Comparison of ENCODE assay signal across 23 mouse cellular contexts in genomic region chr16:89477679-89478314, GRCm38 (mm10). TPM values are rescaled to one million over a fixed set of nuclear protein-coding genes. Genes with fewer than 3 reads are reported as not detected.
DNase-seq lines count a peak whose midpoint lies in the region; ATAC-seq and TF ChIP-seq lines count a peak whose summit lies in the region.
"Had no signal": no experiment of that assay in that cellular context is flagged by ENCODE, and none has a peak within 500 bp of the region (broad histone marks: within the 10 kb centered on the region; RNA-seq: fewer than 3 reads in every experiment).

No protein-coding gene starts in this region.

- H3K4me3 ChIP-seq in hindbrain, embryonic 13.5 days = no peak overlapping the region
- no peak overlapping the region for H3K4me3 ChIP-seq in hindbrain, postnatal 0 days (ENCODE audit: low read length)
- H3K4me3 ChIP-seq in midbrain, embryonic 12.5 days = no peak overlapping the region
- H3K4me3 ChIP-seq in midbrain, postnatal 0 days (ENCODE audit: low read depth, low read length) = no peak overlapping the region
- no peak overlapping the region for H3K4me3 ChIP-seq in hindbrain, embryonic 14.5 days (replicated peaks; ENCODE audit: low read length)
- H3K4me3 ChIP-seq in limb, embryonic 15.5 days = no peak overlapping the region
- H3K4me3 ChIP-seq: gastrocnemius, adult 2 months; heart, embryonic 13.5 days; left cerebral cortex, adult 2 months had no signal

- ATAC-seq in hindbrain, embryonic 13.5 days (ENCODE audit: low FRiP score) = peak; percentile 66
- ATAC-seq in hindbrain, postnatal 0 days = no peak; the same call in 1 of the 2 replicates
- peak; percentile 38; the same call in 1 of the 2 replicates for ATAC-seq in midbrain, embryonic 12.5 days (ENCODE audit: low FRiP score, low read depth)
- ATAC-seq in midbrain, postnatal 0 days (ENCODE audit: low FRiP score) = no peak; the same call in 1 of the 2 replicates
- 0 out of 2 replicates have a peak, but pooled peaks have one; percentile 27 for ATAC-seq in hindbrain, embryonic 14.5 days (ENCODE audit: low FRiP score)
- ATAC-seq in limb, embryonic 15.5 days (ENCODE audit: insufficient number of reproducible peaks, low FRiP score, low TSS enrichment, low read depth) = peak; percentile 24; the same call in 1 of the 2 replicates
- ATAC-seq: liver, postnatal 0 days had no signal

- H3K27ac ChIP-seq in hindbrain, embryonic 13.5 days = no peak overlapping the region
- H3K27ac ChIP-seq in hindbrain, postnatal 0 days = no peak overlapping the region
- no peak overlapping the region for H3K27ac ChIP-seq in midbrain, embryonic 12.5 days (replicated peaks)
- no peak overlapping the region for H3K27ac ChIP-seq in midbrain, postnatal 0 days (ENCODE audit: low read depth, low read length)
- no peak overlapping the region for H3K27ac ChIP-seq in hindbrain, embryonic 14.5 days
- H3K27ac ChIP-seq in limb, embryonic 15.5 days = no peak overlapping the region
- H3K27ac ChIP-seq: gastrocnemius, adult 2 months; heart, embryonic 13.5 days; left cerebral cortex, adult 2 months had no signal

- no peaks in the 10 kb centered on the region for H3K4me1 ChIP-seq in hindbrain, embryonic 13.5 days (replicated peaks)
- no peaks in the 10 kb centered on the region for H3K4me1 ChIP-seq in hindbrain, postnatal 0 days (ENCODE audit: insufficient read depth, low read length)
- no peaks in the 10 kb centered on the region for H3K4me1 ChIP-seq in midbrain, embryonic 12.5 days
- no peaks in the 10 kb centered on the region for H3K4me1 ChIP-seq in midbrain, postnatal 0 days (ENCODE audit: insufficient read depth, low read length)
- no peaks in the 10 kb centered on the region for H3K4me1 ChIP-seq in hindbrain, embryonic 14.5 days (replicated peaks; ENCODE audit: control insufficient read depth, insufficient read depth, low read length)
- H3K4me1 ChIP-seq in limb, embryonic 15.5 days = no peaks in the 10 kb centered on the region
- H3K4me1 ChIP-seq: heart, embryonic 13.5 days had no signal

- no peaks in the 10 kb centered on the region for H3K27me3 ChIP-seq in hindbrain, embryonic 13.5 days
- no peaks in the 10 kb centered on the region for H3K27me3 ChIP-seq in hindbrain, postnatal 0 days (ENCODE audit: insufficient read depth, low read length)
- H3K27me3 ChIP-seq in midbrain, embryonic 12.5 days = no peaks in the 10 kb centered on the region
- no peaks in the 10 kb centered on the region for H3K27me3 ChIP-seq in midbrain, postnatal 0 days (ENCODE audit: insufficient read depth, low read length)
- H3K27me3 ChIP-seq in hindbrain, embryonic 14.5 days (ENCODE audit: control insufficient read depth, insufficient read depth, low read length) = no peaks in the 10 kb centered on the region
- no peaks in the 10 kb centered on the region for H3K27me3 ChIP-seq in limb, embryonic 15.5 days
- H3K27me3 ChIP-seq: heart, embryonic 13.5 days had no signal

- no peaks in the 10 kb centered on the region for H3K36me3 ChIP-seq in hindbrain, embryonic 13.5 days
- H3K36me3 ChIP-seq in hindbrain, postnatal 0 days (ENCODE audit: insufficient read depth, low read length) = no peaks in the 10 kb centered on the region
- H3K36me3 ChIP-seq in midbrain, embryonic 12.5 days = no peaks in the 10 kb centered on the region
- H3K36me3 ChIP-seq in midbrain, postnatal 0 days (ENCODE audit: insufficient read depth, low read length) = no peaks in the 10 kb centered on the region
- no peaks in the 10 kb centered on the region for H3K36me3 ChIP-seq in hindbrain, embryonic 14.5 days (replicated peaks; ENCODE audit: control insufficient read depth, insufficient read depth)
- no peaks in the 10 kb centered on the region for H3K36me3 ChIP-seq in limb, embryonic 15.5 days
- H3K36me3 ChIP-seq: heart, embryonic 13.5 days had no signal

- 84% methylated on average over 12 of the region's 12 CpGs for WGBS in hindbrain, embryonic 13.5 days
- 90% methylated on average over 12 of the region's 12 CpGs for WGBS in hindbrain, postnatal 0 days
- WGBS in midbrain, embryonic 12.5 days = 89% methylated on average over 12 of the region's 12 CpGs
- WGBS in midbrain, postnatal 0 days = 93% methylated on average over 12 of the region's 12 CpGs
- 92% methylated on average over 12 of the region's 12 CpGs for WGBS in hindbrain, embryonic 14.5 days
- WGBS in limb, embryonic 15.5 days = 74% methylated on average over 12 of the region's 12 CpGs

- H3K9me3 ChIP-seq in hindbrain, embryonic 13.5 days = no peaks in the 10 kb centered on the region
- H3K9me3 ChIP-seq in hindbrain, postnatal 0 days (ENCODE audit: low read length) = no peaks in the 10 kb centered on the region
- H3K9me3 ChIP-seq in midbrain, embryonic 12.5 days = no peaks in the 10 kb centered on the region
- H3K9me3 ChIP-seq in midbrain, postnatal 0 days (ENCODE audit: low read length) = no peaks in the 10 kb centered on the region
- H3K9me3 ChIP-seq in hindbrain, embryonic 14.5 days (ENCODE audit: control insufficient read depth, low read length) = no peaks in the 10 kb centered on the region
- H3K9me3 ChIP-seq in limb, embryonic 15.5 days = no peaks in the 10 kb centered on the region
- H3K9me3 ChIP-seq: heart, embryonic 13.5 days had no signal

- TF ChIP-seq CTCF in hindbrain, postnatal 0 days (IDR thresholded peaks at IDR 0.05; ENCODE audit: low read depth) = no peak
- TF ChIP-seq CTCF in midbrain, postnatal 0 days (IDR thresholded peaks at IDR 0.05) = no peak

- no peak for DNase-seq in hindbrain, postnatal 0 days (ENCODE audit: low spot score)
- DNase-seq in midbrain, postnatal 0 days (ENCODE audit: low spot score) = no peak
- DNase-seq in hindbrain, embryonic 14.5 days (ENCODE audit: low spot score) = no peak
- DNase-seq in frontal cortex, postnatal 10 days (ENCODE audit: low spot score in 2 of 2) = no peak
- DNase-seq: cerebellum, adult 18-20 months; gastrocnemius, adult 2 months; heart, postnatal 36 days; kidney, adult 8-10 months; kidney, postnatal 4 days; layer of hippocampus, adult 9-11 months; liver, postnatal 0 days; lung, postnatal 14 days; right cerebral cortex, adult 18-20 months had no signal

- no peak overlapping the region for H3K4me2 ChIP-seq in hindbrain, embryonic 13.5 days
- no peak overlapping the region for H3K4me2 ChIP-seq in hindbrain, postnatal 0 days (ENCODE audit: low read depth, low read length)
- no peak overlapping the region for H3K4me2 ChIP-seq in midbrain, embryonic 12.5 days (replicated peaks)
- no peak overlapping the region for H3K4me2 ChIP-seq in midbrain, postnatal 0 days (ENCODE audit: low read depth, low read length, poor library complexity, severe bottlenecking)
- no peak overlapping the region for H3K4me2 ChIP-seq in hindbrain, embryonic 14.5 days (replicated peaks)
- H3K4me2 ChIP-seq in limb, embryonic 15.5 days = no peak overlapping the region
- H3K4me2 ChIP-seq: heart, embryonic 13.5 days had no signal

- no peak overlapping the region for H3K9ac ChIP-seq in hindbrain, embryonic 13.5 days
- no peak overlapping the region for H3K9ac ChIP-seq in hindbrain, postnatal 0 days (replicated peaks; ENCODE audit: low read length)
- no peak overlapping the region for H3K9ac ChIP-seq in midbrain, embryonic 12.5 days (replicated peaks)
- no peak overlapping the region for H3K9ac ChIP-seq in midbrain, postnatal 0 days (replicated peaks; ENCODE audit: low read length, poor library complexity, severe bottlenecking)
- H3K9ac ChIP-seq in hindbrain, embryonic 14.5 days = no peak overlapping the region
- no peak overlapping the region for H3K9ac ChIP-seq in limb, embryonic 15.5 days
- H3K9ac ChIP-seq: heart, embryonic 13.5 days; liver, postnatal 0 days had no signal

RNA-seq across cellular contexts. Expression of gene Krtap8-1, which starts 10.0 kb away (rescaled TPM):
- not detected in 2 replicates for polyA plus RNA-seq in hindbrain, embryonic 13.5 days (2015; fragmentation: Nextera tagmentation; extraction: Ambion mirVana)
- not detected in 2 replicates for total RNA-seq in hindbrain, postnatal 0 days (2014; rRNA removed)
- polyA plus RNA-seq in hindbrain, postnatal 0 days (2015; fragmentation: Nextera tagmentation; extraction: Ambion mirVana) = not detected in 2 replicates
- not detected in 2 replicates for polyA plus RNA-seq in midbrain, embryonic 12.5 days (2016; fragmentation: Nextera tagmentation; extraction: Ambion mirVana)
- not detected in 2 replicates for total RNA-seq in midbrain, postnatal 0 days (2014; rRNA removed)
- not detected in 2 replicates for polyA plus RNA-seq in midbrain, postnatal 0 days (2015; fragmentation: Nextera tagmentation; extraction: Ambion mirVana)
- polyA plus RNA-seq in hindbrain, embryonic 14.5 days (2014; fragmentation: Nextera tagmentation; extraction: Ambion mirVana) = not detected in 2 replicates
- polyA plus RNA-seq in limb, embryonic 15.5 days (2015; fragmentation: Nextera tagmentation; extraction: Ambion mirVana) = 3.3 and 4.9 TPM in 2 replicates
- total RNA-seq: adrenal gland, adult 18-20 months; adrenal gland, postnatal 4 days; gastrocnemius, adult 2 months; granulocyte monocyte progenitor cell, adult 5-6 weeks; heart, postnatal 36 days; left cerebral cortex, adult 2 months had no signal
- polyA plus RNA-seq: heart, embryonic 13.5 days; intestine, embryonic 14.5 days; liver, postnatal 0 days had no signal

RNA-seq across cellular contexts. Expression of gene Krtap7-1, which starts 30.3 kb away (rescaled TPM):
- polyA plus RNA-seq in hindbrain, embryonic 13.5 days (2015; fragmentation: Nextera tagmentation; extraction: Ambion mirVana) = 0.57 TPM in 1 of 2 replicates, not detected in the other
- total RNA-seq in hindbrain, postnatal 0 days (2014; rRNA removed) = 0.47 and 6.7 TPM in 2 replicates
- polyA plus RNA-seq in hindbrain, postnatal 0 days (2015; fragmentation: Nextera tagmentation; extraction: Ambion mirVana) = 0.25 TPM in 1 of 2 replicates, not detected in the other
- not detected in 2 replicates for polyA plus RNA-seq in midbrain, embryonic 12.5 days (2016; fragmentation: Nextera tagmentation; extraction: Ambion mirVana)
- 0.71 TPM in 1 of 2 replicates, not detected in the other for total RNA-seq in midbrain, postnatal 0 days (2014; rRNA removed)
- polyA plus RNA-seq in midbrain, postnatal 0 days (2015; fragmentation: Nextera tagmentation; extraction: Ambion mirVana) = 0.29 TPM in 1 of 2 replicates, not detected in the other
- polyA plus RNA-seq in hindbrain, embryonic 14.5 days (2014; fragmentation: Nextera tagmentation; extraction: Ambion mirVana) = not detected in 2 replicates
- polyA plus RNA-seq in limb, embryonic 15.5 days (2015; fragmentation: Nextera tagmentation; extraction: Ambion mirVana) = 1.5 and 1.9 TPM in 2 replicates
- total RNA-seq: adrenal gland, adult 18-20 months; adrenal gland, postnatal 4 days; gastrocnemius, adult 2 months; granulocyte monocyte progenitor cell, adult 5-6 weeks; heart, postnatal 36 days; left cerebral cortex, adult 2 months had no signal
- polyA plus RNA-seq: heart, embryonic 13.5 days; intestine, embryonic 14.5 days; limb, embryonic 14.5 days; liver, postnatal 0 days had no signal

RNA-seq across cellular contexts. Expression of gene Krtap6-2, which starts 57.9 kb away (rescaled TPM):
- not detected in 2 replicates for polyA plus RNA-seq in hindbrain, embryonic 13.5 days (2015; fragmentation: Nextera tagmentation; extraction: Ambion mirVana)
- total RNA-seq in hindbrain, postnatal 0 days (2014; rRNA removed) = not detected in 2 replicates
- not detected in 2 replicates for polyA plus RNA-seq in hindbrain, postnatal 0 days (2015; fragmentation: Nextera tagmentation; extraction: Ambion mirVana)
- polyA plus RNA-seq in midbrain, embryonic 12.5 days (2016; fragmentation: Nextera tagmentation; extraction: Ambion mirVana) = not detected in 2 replicates
- not detected in 2 replicates for total RNA-seq in midbrain, postnatal 0 days (2014; rRNA removed)
- polyA plus RNA-seq in midbrain, postnatal 0 days (2015; fragmentation: Nextera tagmentation; extraction: Ambion mirVana) = not detected in 2 replicates
- not detected in 2 replicates for polyA plus RNA-seq in hindbrain, embryonic 14.5 days (2014; fragmentation: Nextera tagmentation; extraction: Ambion mirVana)
- 0.55 TPM in 1 of 2 replicates, not detected in the other for polyA plus RNA-seq in limb, embryonic 15.5 days (2015; fragmentation: Nextera tagmentation; extraction: Ambion mirVana)
- total RNA-seq: adrenal gland, adult 18-20 months; adrenal gland, postnatal 4 days; gastrocnemius, adult 2 months; granulocyte monocyte progenitor cell, adult 5-6 weeks; heart, postnatal 36 days; left cerebral cortex, adult 2 months had no signal
- polyA plus RNA-seq: heart, embryonic 13.5 days; intestine, embryonic 14.5 days; limb, embryonic 14.5 days; liver, postnatal 0 days had no signal

Comparison
In these comparisons a context has a peak if more than half of its experiments do, and no peak if none do; other contexts are left out.
1. ATAC-seq: peak in hindbrain, embryonic 13.5 days (single experiment), midbrain, embryonic 12.5 days (single experiment), hindbrain, embryonic 14.5 days (single experiment) and limb, embryonic 15.5 days (single experiment); none in hindbrain, postnatal 0 days (single experiment) and midbrain, postnatal 0 days (single experiment).